Mouse (Mus musculus): Measurements from ENCODE around the gene Prkg2. TPM values are rescaled to one million over a fixed set of nuclear protein-coding genes. Genes with fewer than 3 reads are reported as not detected.

Prkg2 gene
- polyA plus RNA-seq, 1 experiment from 2014 or later, result 4.7 TPM

- H3K9me3 ChIP-seq, result no peaks in the 10 kb centered on the region
- H3K36me3 ChIP-seq (replicated peaks), result no peaks in the 10 kb centered on the region
- no peak overlapping the region for H3K4me3 ChIP-seq (replicated peaks)
- H3K9ac ChIP-seq, result no peak overlapping the region
- H3K4me1 ChIP-seq, result peaks cover 15% of the 10 kb centered on the region
- 71% methylated on average over 6 of the region's 6 CpGs for WGBS
- no peak overlapping the region for H3K4me2 ChIP-seq
- H3K27me3 ChIP-seq, result no peaks in the 10 kb centered on the region
- no peak overlapping the region for H3K27ac ChIP-seq
- ATAC-seq (ENCODE audit: low FRiP score), result no peak
Measured at GRCm38 (mm10) chr5:98939631-98940208, 97.4 kb downstream of the Prkg2 start.

GRCm38 (mm10) chr5:98939116-98939515 lies 98.0 kb downstream of the Prkg2 start:
- no peaks in the 10 kb centered on the region for H3K27me3 ChIP-seq
- WGBS, result 81% methylated on average over 9 of the region's 9 CpGs
- peak; percentile 57; the same call in 1 of the 2 replicates for ATAC-seq (ENCODE audit: low FRiP score)
- H3K4me1 ChIP-seq, result peaks cover 15% of the 10 kb centered on the region
- no peaks in the 10 kb centered on the region for H3K9me3 ChIP-seq
- H3K4me2 ChIP-seq, result no peak overlapping the region
- no peak overlapping the region for H3K27ac ChIP-seq
- no peak overlapping the region for H3K4me3 ChIP-seq (replicated peaks)
- no peaks in the 10 kb centered on the region for H3K36me3 ChIP-seq (replicated peaks)
- no peak overlapping the region for H3K9ac ChIP-seq

GRCm38 (mm10) chr5:98937879-98938278 lies 99.3 kb downstream of the Prkg2 start:
- no peak overlapping the region for H3K27ac ChIP-seq
- WGBS, result 64% methylated on average over 4 of the region's 4 CpGs
- no peak overlapping the region for H3K9ac ChIP-seq
- peaks cover 13% of the 10 kb centered on the region for H3K4me1 ChIP-seq
- no peak overlapping the region for H3K4me3 ChIP-seq (replicated peaks)
- ATAC-seq (ENCODE audit: low FRiP score), result no peak
- H3K27me3 ChIP-seq, result no peaks in the 10 kb centered on the region
- no peaks in the 10 kb centered on the region for H3K36me3 ChIP-seq (replicated peaks)
- H3K9me3 ChIP-seq, result no peaks in the 10 kb centered on the region
- no peak overlapping the region for H3K4me2 ChIP-seq

GRCm38 (mm10) chr5:98936650-98937049 lies 100.5 kb downstream of the Prkg2 start:
- ATAC-seq (ENCODE audit: low FRiP score), result no peak
- no peak overlapping the region for H3K9ac ChIP-seq
- H3K9me3 ChIP-seq, result no peaks in the 10 kb centered on the region
- no peaks in the 10 kb centered on the region for H3K27me3 ChIP-seq
- no peak overlapping the region for H3K4me2 ChIP-seq
- no peak overlapping the region for H3K4me3 ChIP-seq (replicated peaks)
- peaks cover 13% of the 10 kb centered on the region for H3K4me1 ChIP-seq
- H3K27ac ChIP-seq, result no peak overlapping the region
- no peaks in the 10 kb centered on the region for H3K36me3 ChIP-seq (replicated peaks)
- WGBS, result 23% methylated on average over 2 of the region's 2 CpGs

GRCm38 (mm10) chr5:98935930-98936329 lies 101.2 kb downstream of the Prkg2 start:
- no peak overlapping the region for H3K27ac ChIP-seq
- no peak for ATAC-seq (ENCODE audit: low FRiP score)

GRCm38 (mm10) chr5:98922921-98923320 lies 114.2 kb downstream of the Prkg2 start:
- peaks cover 13% of the 10 kb centered on the region; the same call in 1 of the 2 replicates for H3K4me1 ChIP-seq
- no peak overlapping the region for H3K4me2 ChIP-seq
- no peaks in the 10 kb centered on the region for H3K9me3 ChIP-seq
- 91% methylated on average over 3 of the region's 3 CpGs for WGBS
- H3K27ac ChIP-seq, result no peak overlapping the region
- ATAC-seq (ENCODE audit: low FRiP score), result no peak
- no peaks in the 10 kb centered on the region for H3K36me3 ChIP-seq (replicated peaks)
- no peaks in the 10 kb centered on the region for H3K27me3 ChIP-seq
- no peak overlapping the region for H3K9ac ChIP-seq
- H3K4me3 ChIP-seq (replicated peaks), result no peak overlapping the region

More at GRCm38 (mm10) chr5:98935930-98936329, 101.2 kb downstream of the Prkg2 start:
- Histone ChIP-seq H3K9me3 (no peaks in the 10 kb centered on the region), H3K4me2 (no peak overlapping the region), H3K4me1 (peaks cover 13% of the 10 kb centered on the region), H3K9ac (no peak overlapping the region), H3K36me3 (replicated peaks) (no peaks in the 10 kb centered on the region), H3K4me3 (replicated peaks) (no peak overlapping the region), H3K27me3 (no peaks in the 10 kb centered on the region)
- WGBS, result 79% methylated on average over 8 of the region's 8 CpGs

- Histone ChIP-seq H3K27me3 (no peaks in the 10 kb centered on the region), H3K4me3 (replicated peaks) (no peak overlapping the region), H3K4me2 (no peak overlapping the region), H3K4me1 (peaks cover 13% of the 10 kb centered on the region; the same call in 1 of the 2 replicates), H3K9ac (no peak overlapping the region), H3K9me3 (no peaks in the 10 kb centered on the region), H3K27ac (no peak overlapping the region), H3K36me3 (replicated peaks) (no peaks in the 10 kb centered on the region)
- ATAC-seq (ENCODE audit: low FRiP score), result peak; percentile 58; the same call in 1 of the 2 replicates
- 29% methylated on average over 1 of the region's 1 CpGs for WGBS
Measured at GRCm38 (mm10) chr5:98921608-98922007, 115.5 kb downstream of the Prkg2 start.

- Histone ChIP-seq H3K4me2 (no peak overlapping the region), H3K9ac (no peak overlapping the region), H3K4me3 (replicated peaks) (no peak overlapping the region), H3K27ac (no peak overlapping the region), H3K27me3 (no peaks in the 10 kb centered on the region), H3K9me3 (no peaks in the 10 kb centered on the region), H3K4me1 (peaks cover 9% of the 10 kb centered on the region; the same call in 1 of the 2 replicates), H3K36me3 (replicated peaks) (no peaks in the 10 kb centered on the region)
- ATAC-seq (ENCODE audit: low FRiP score), result no peak
- 95% methylated on average over 5 of the region's 5 CpGs for WGBS
Measured at GRCm38 (mm10) chr5:98918716-98919115, 118.4 kb downstream of the Prkg2 start.

GRCm38 (mm10) chr5:98902339-98902738 lies 134.8 kb downstream of the Prkg2 start:
- Histone ChIP-seq H3K9me3 (no peaks in the 10 kb centered on the region), H3K9ac (no peak overlapping the region), H3K36me3 (replicated peaks) (no peaks in the 10 kb centered on the region), H3K27me3 (no peaks in the 10 kb centered on the region), H3K4me2 (no peak overlapping the region), H3K4me3 (replicated peaks) (no peak overlapping the region), H3K27ac (no peak overlapping the region), H3K4me1 (no peaks in the 10 kb centered on the region)
- WGBS, result 71% methylated on average over 4 of the region's 4 CpGs
- ATAC-seq (ENCODE audit: low FRiP score), result peak; percentile 49; the same call in 1 of the 2 replicates

GRCm38 (mm10) chr5:98900926-98901325 lies 136.2 kb downstream of the Prkg2 start:
- Histone ChIP-seq H3K9me3 (no peaks in the 10 kb centered on the region), H3K4me1 (no peaks in the 10 kb centered on the region), H3K27ac (no peak overlapping the region), H3K4me3 (replicated peaks) (no peak overlapping the region), H3K9ac (no peak overlapping the region), H3K4me2 (no peak overlapping the region), H3K36me3 (replicated peaks) (no peaks in the 10 kb centered on the region), H3K27me3 (no peaks in the 10 kb centered on the region)
- ATAC-seq (ENCODE audit: low FRiP score), result no peak
- 86% methylated on average over 5 of the region's 5 CpGs for WGBS

- H3K27ac ChIP-seq, result no peak overlapping the region
- H3K4me2 ChIP-seq, result no peak overlapping the region
- no peak overlapping the region for H3K9ac ChIP-seq
- no peaks in the 10 kb centered on the region for H3K36me3 ChIP-seq (replicated peaks)
- H3K4me1 ChIP-seq, result no peaks in the 10 kb centered on the region
- no peak for ATAC-seq (ENCODE audit: low FRiP score)
- no peak overlapping the region for H3K4me3 ChIP-seq (replicated peaks)
- H3K27me3 ChIP-seq, result no peaks in the 10 kb centered on the region
- H3K9me3 ChIP-seq, result no peaks in the 10 kb centered on the region
Measured at GRCm38 (mm10) chr5:98897946-98898345, 139.2 kb downstream of the Prkg2 start.

- WGBS, result 93% methylated on average over 3 of the region's 3 CpGs
- Histone ChIP-seq H3K27ac (no peak overlapping the region), H3K27me3 (no peaks in the 10 kb centered on the region), H3K4me2 (no peak overlapping the region), H3K4me3 (replicated peaks) (no peak overlapping the region), H3K9ac (no peak overlapping the region), H3K4me1 (no peaks in the 10 kb centered on the region), H3K36me3 (replicated peaks) (no peaks in the 10 kb centered on the region), H3K9me3 (no peaks in the 10 kb centered on the region)
- no peak for ATAC-seq (ENCODE audit: low FRiP score)
Measured at GRCm38 (mm10) chr5:98894281-98894680, 142.9 kb downstream of the Prkg2 start.

- Histone ChIP-seq H3K4me1 (no peaks in the 10 kb centered on the region), H3K36me3 (replicated peaks) (no peaks in the 10 kb centered on the region), H3K9ac (no peak overlapping the region), H3K27me3 (no peaks in the 10 kb centered on the region), H3K27ac (no peak overlapping the region), H3K9me3 (no peaks in the 10 kb centered on the region), H3K4me2 (no peak overlapping the region), H3K4me3 (replicated peaks) (no peak overlapping the region)
- 89% methylated on average over 2 of the region's 2 CpGs for WGBS
- ATAC-seq (ENCODE audit: low FRiP score), result no peak
Measured at GRCm38 (mm10) chr5:98890544-98891050, 146.6 kb downstream of the Prkg2 start.
